Mouse (Mus musculus) liver, postnatal 0 days (tissue): Measurements from ENCODE around the gene Rnf5.

ENCODE experiments used
- CTCF ChIP-seq: sonication (generic); IDR thresholded peaks from 2 replicates; pipeline ENCODE4 v1.5.1; 2016; ENCODE audit warnings: antibody characterized with exemption, low read depth
- EP300 ChIP-seq: IDR thresholded peaks from 2 replicates; pipeline ENCODE4 v1.6.1; 2016; ENCODE audit warnings: antibody characterized with exemption, low read depth, mild to moderate bottlenecking

GRCm38 (mm10) chr17:34628644-34628967 is 25.1 kb upstream of the Rnf5 start:
- no peak for TF ChIP-seq EP300
- TF ChIP-seq CTCF = no peak
